Mouse (Mus musculus) liver, embryonic 12.5 days (tissue): Measurements from ENCODE around the gene Cfap54. TPM values are rescaled to one million over a fixed set of nuclear protein-coding genes. Genes with fewer than 3 reads are reported as not detected.
A peak's percentile ranks its signal among the peaks of the same experiment; 100 is the strongest.

Experiments used
- ATAC-seq: fragments of 200-750 bp; cut with Nextera tagmentation; 2 replicates; pipeline ENCODE4 v1.8.0; 2017; ENCODE audit warnings: moderate number of reproducible peaks, mild to moderate bottlenecking, moderate library complexity
- H3K27ac ChIP-seq: fragments of 300-500 bp; sonication (generic); 2 replicates; pipeline ENCODE4 v1.5.1; 2016; ENCODE audit warnings: mild to moderate bottlenecking
- H3K27me3 ChIP-seq: fragments of 300-500 bp; sonication (generic); replicated peaks from 2 replicates; pipeline ENCODE4 v1.6.1; 2016; ENCODE audit warnings: mild to moderate bottlenecking, moderate library complexity
- H3K36me3 ChIP-seq: fragments of 300-500 bp; sonication (generic); 2 replicates; pipeline ENCODE4 v1.6.1; 2016; ENCODE audit warnings: mild to moderate bottlenecking, moderate library complexity
- H3K4me1 ChIP-seq: fragments of 300-500 bp; sonication (generic); 2 replicates; pipeline ENCODE4 v1.6.1; 2016
- H3K4me2 ChIP-seq: fragments of 300-500 bp; sonication (generic); 2 replicates; pipeline ENCODE4 v1.6.1; 2016; ENCODE audit warnings: mild to moderate bottlenecking, moderate library complexity
- H3K4me3 ChIP-seq: fragments of 300-500 bp; sonication (generic); 2 replicates; pipeline ENCODE4 v1.5.1; 2016; ENCODE audit warnings: mild to moderate bottlenecking, moderate library complexity
- H3K9ac ChIP-seq: fragments of 300-500 bp; sonication (generic); 2 replicates; pipeline ENCODE4 v1.6.1; 2016; ENCODE audit warnings: mild to moderate bottlenecking, moderate library complexity
- H3K9me3 ChIP-seq: fragments of 300-500 bp; sonication (generic); replicated peaks from 2 replicates; pipeline ENCODE4 v1.6.1; 2016; ENCODE audit warnings: mild to moderate bottlenecking, moderate library complexity
- WGBS: fragments of 180-500 bp; shearing (Covaris S2); methylation state at CpG from one replicate; pipeline ENCODE4 v1.1.7; 2016; ENCODE audit not compliant: insufficient replicate concordance; 5-methylcytosine and 5-hydroxymethylcytosine counted together
- polyA plus RNA-seq: library from polyadenylated mRNA; unstranded; fragments of >200 nt; fragmentation: Nextera tagmentation; extraction: Ambion mirVana; gene quantifications from 2 replicates; pipeline ENCODE4 v1.2.1, GENCODE M21; 2016

Gene Cfap54
- 0.12 TPM in 1 of 2 replicates, not detected in the other for polyA plus RNA-seq

GRCm38 (mm10) chr10:93081133-93081779, at the start of gene Cfap54:
Gene Cfap54, minus strand, starts transcription at chr10:93081618.
- Histone ChIP-seq H3K9me3 (no peaks in the 10 kb centered on the region), H3K4me2 (peak within 1 kb of the TSS; percentile 94), H3K36me3 (no peaks in the 10 kb centered on the region), H3K4me1 (peaks cover 35% of the 10 kb centered on the region), H3K27me3 (no peaks in the 10 kb centered on the region; the same call in 1 of the 2 replicates), H3K4me3 (peak within 1 kb of the TSS; percentile 77), H3K9ac (peak within 1 kb of the TSS; percentile 56), H3K27ac (no peak within 1 kb of the TSS)
- peak; percentile 95 for ATAC-seq
- 1% methylated on average over 34 of the region's 34 CpGs for WGBS

GRCm38 (mm10) chr10:93130456-93130940, 49.1 kb upstream of the Cfap54 start:
- WGBS = 76% methylated on average over 10 of the region's 10 CpGs

GRCm38 (mm10) chr10:93129904-93130455, 48.6 kb upstream of the Cfap54 start:
- 63% methylated on average over 9 of the region's 9 CpGs for WGBS
- H3K4me3 ChIP-seq = no peak overlapping the region
- no peak for ATAC-seq
- no peak overlapping the region for H3K27ac ChIP-seq
- H3K4me2 ChIP-seq = no peak overlapping the region
- no peak overlapping the region for H3K9ac ChIP-seq
- no peaks in the 10 kb centered on the region for H3K27me3 ChIP-seq
- H3K4me1 ChIP-seq = peaks cover 14% of the 10 kb centered on the region
- no peaks in the 10 kb centered on the region for H3K36me3 ChIP-seq
- no peaks in the 10 kb centered on the region for H3K9me3 ChIP-seq

More at GRCm38 (mm10) chr10:93130456-93130940, 49.1 kb upstream of the Cfap54 start:
- no peaks in the 10 kb centered on the region for H3K27me3 ChIP-seq
- peaks cover 10% of the 10 kb centered on the region for H3K4me1 ChIP-seq
- H3K36me3 ChIP-seq = no peaks in the 10 kb centered on the region
- no peak overlapping the region for H3K4me2 ChIP-seq
- H3K9ac ChIP-seq = no peak overlapping the region
- no peak overlapping the region for H3K27ac ChIP-seq
- H3K9me3 ChIP-seq = no peaks in the 10 kb centered on the region
- no peak overlapping the region for H3K4me3 ChIP-seq
- no peak for ATAC-seq

- no peak overlapping the region for H3K27ac ChIP-seq
- WGBS = 85% methylated on average over 1 of the region's 1 CpGs
Observed at GRCm38 (mm10) chr10:93129345-93129744, 47.9 kb upstream of the Cfap54 start.

GRCm38 (mm10) chr10:93128566-93128965, 47.1 kb upstream of the Cfap54 start:
- Histone ChIP-seq H3K4me2 (no peak overlapping the region), H3K9me3 (no peaks in the 10 kb centered on the region), H3K27ac (no peak overlapping the region), H3K27me3 (no peaks in the 10 kb centered on the region), H3K4me3 (no peak overlapping the region), H3K36me3 (no peaks in the 10 kb centered on the region), H3K4me1 (peaks cover 29% of the 10 kb centered on the region), H3K9ac (no peak overlapping the region)
- ATAC-seq = no peak
- 69% methylated on average over 2 of the region's 2 CpGs for WGBS

More at GRCm38 (mm10) chr10:93129345-93129744, 47.9 kb upstream of the Cfap54 start:
- Histone ChIP-seq H3K4me3 (no peak overlapping the region), H3K36me3 (no peaks in the 10 kb centered on the region), H3K4me1 (peaks cover 21% of the 10 kb centered on the region), H3K4me2 (no peak overlapping the region), H3K9me3 (no peaks in the 10 kb centered on the region), H3K9ac (no peak overlapping the region), H3K27me3 (no peaks in the 10 kb centered on the region)
- no peak for ATAC-seq

- ATAC-seq = no peak
- peak overlapping the region; percentile 27 for H3K4me2 ChIP-seq
Observed at GRCm38 (mm10) chr10:93126025-93126424, 44.6 kb upstream of the Cfap54 start.

GRCm38 (mm10) chr10:93123957-93124613, 42.7 kb upstream of the Cfap54 start:
- H3K9ac ChIP-seq = peak overlapping the region; percentile 58

More at GRCm38 (mm10) chr10:93126025-93126424, 44.6 kb upstream of the Cfap54 start:
- Histone ChIP-seq H3K36me3 (no peaks in the 10 kb centered on the region), H3K4me1 (peaks cover 50% of the 10 kb centered on the region), H3K4me3 (no peak overlapping the region), H3K27ac (no peak overlapping the region), H3K9ac (no peak overlapping the region), H3K27me3 (no peaks in the 10 kb centered on the region), H3K9me3 (no peaks in the 10 kb centered on the region)
- 70% methylated on average over 3 of the region's 3 CpGs for WGBS

GRCm38 (mm10) chr10:93123310-93123709, 41.9 kb upstream of the Cfap54 start:
- peak overlapping the region; percentile 69 for H3K4me2 ChIP-seq

More at GRCm38 (mm10) chr10:93123957-93124613, 42.7 kb upstream of the Cfap54 start:
- H3K9me3 ChIP-seq = no peaks in the 10 kb centered on the region
- no peaks in the 10 kb centered on the region for H3K36me3 ChIP-seq
- no peaks in the 10 kb centered on the region for H3K27me3 ChIP-seq
- H3K4me3 ChIP-seq = peak overlapping the region; percentile 45
- H3K27ac ChIP-seq = peak overlapping the region; percentile 75
- H3K4me2 ChIP-seq = peak overlapping the region; percentile 69
- peaks cover 57% of the 10 kb centered on the region for H3K4me1 ChIP-seq
- 13% methylated on average over 12 of the region's 12 CpGs for WGBS
- peak; percentile 71 for ATAC-seq

GRCm38 (mm10) chr10:93122399-93123184, 41.2 kb upstream of the Cfap54 start:
- no peak overlapping the region for H3K9ac ChIP-seq
- ATAC-seq = no peak
- H3K4me2 ChIP-seq = no peak overlapping the region
- H3K27me3 ChIP-seq = no peaks in the 10 kb centered on the region
- no peak overlapping the region for H3K4me3 ChIP-seq
- H3K36me3 ChIP-seq = no peaks in the 10 kb centered on the region
- H3K9me3 ChIP-seq = no peaks in the 10 kb centered on the region
- H3K27ac ChIP-seq = peak overlapping the region; percentile 75; the same call in 1 of the 2 replicates
- peaks cover 57% of the 10 kb centered on the region for H3K4me1 ChIP-seq
- WGBS = 40% methylated on average over 12 of the region's 12 CpGs

More at GRCm38 (mm10) chr10:93123310-93123709, 41.9 kb upstream of the Cfap54 start:
- Histone ChIP-seq H3K9ac (no peak overlapping the region), H3K27ac (peak overlapping the region; percentile 75), H3K9me3 (no peaks in the 10 kb centered on the region), H3K4me1 (peaks cover 57% of the 10 kb centered on the region), H3K36me3 (no peaks in the 10 kb centered on the region), H3K27me3 (no peaks in the 10 kb centered on the region), H3K4me3 (no peak overlapping the region)
- no peak for ATAC-seq
- WGBS = 26% methylated on average over 4 of the region's 4 CpGs

- no peaks in the 10 kb centered on the region for H3K27me3 ChIP-seq
- H3K4me1 ChIP-seq = peaks cover 56% of the 10 kb centered on the region
- H3K4me3 ChIP-seq = no peak overlapping the region
- ATAC-seq = 0 out of 2 replicates have a peak, but pooled peaks have one; percentile 31
- 68% methylated on average over 6 of the region's 6 CpGs for WGBS
- H3K9ac ChIP-seq = no peak overlapping the region
- H3K4me2 ChIP-seq = no peak overlapping the region
- no peaks in the 10 kb centered on the region for H3K36me3 ChIP-seq
- H3K27ac ChIP-seq = no peak overlapping the region; the same call in 1 of the 2 replicates
- no peaks in the 10 kb centered on the region for H3K9me3 ChIP-seq
Observed at GRCm38 (mm10) chr10:93121262-93121860, 39.9 kb upstream of the Cfap54 start.

GRCm38 (mm10) chr10:93119809-93120208, 38.4 kb upstream of the Cfap54 start:
- ATAC-seq = no peak
- Histone ChIP-seq H3K4me1 (peaks cover 43% of the 10 kb centered on the region), H3K4me2 (no peak overlapping the region), H3K36me3 (no peaks in the 10 kb centered on the region), H3K9ac (no peak overlapping the region), H3K9me3 (no peaks in the 10 kb centered on the region), H3K27ac (no peak overlapping the region), H3K4me3 (no peak overlapping the region), H3K27me3 (no peaks in the 10 kb centered on the region)
- WGBS = 74% methylated on average over 5 of the region's 5 CpGs
